Comparison of ENCODE assay signal across 19 mouse cellular contexts in the genomic region with DNA sequence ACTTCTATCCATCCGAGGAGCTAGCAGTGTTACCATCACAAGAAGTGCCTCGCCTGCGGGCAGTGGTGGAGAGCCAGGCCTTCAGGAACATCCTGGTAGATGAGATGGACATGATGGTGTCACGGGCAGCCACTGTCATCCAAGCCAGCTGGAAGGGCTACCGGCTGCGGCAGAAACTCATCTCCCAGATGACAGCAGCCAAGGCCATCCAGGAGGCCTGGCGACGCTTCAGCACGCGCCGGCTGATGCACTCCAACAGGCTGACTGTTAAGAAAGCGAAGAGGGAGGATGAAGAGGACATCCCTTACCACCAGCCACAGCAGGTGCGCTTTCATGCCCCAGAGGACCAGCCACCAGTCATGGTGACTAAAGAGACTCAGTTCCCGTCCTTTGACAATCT. TPM values are rescaled to one million over a fixed set of nuclear protein-coding genes. Genes with fewer than 3 reads are reported as not detected.
"Had no signal": no experiment of that assay in that cellular context is flagged by ENCODE, and none has a peak within 500 bp of the region (broad histone marks: within the 10 kb centered on the region; RNA-seq: fewer than 3 reads in every experiment).

No protein-coding gene starts in this region.

- DNase-seq: kidney, postnatal 4 days; liver; liver, embryonic 13.5 days; liver, postnatal 0 days; lung, postnatal 14 days; right cerebral cortex, postnatal 14 days; thymus, adult 18-20 months; thymus, postnatal 14 days had no signal

- H3K27me3 ChIP-seq: limb, embryonic 12.5 days; lung, embryonic 15.5 days; midbrain, embryonic 15.5 days had no signal

- H3K9ac ChIP-seq: limb, embryonic 12.5 days; liver, embryonic 13.5 days; liver, postnatal 0 days; lung, embryonic 15.5 days; midbrain, embryonic 15.5 days had no signal

- H3K4me2 ChIP-seq: limb, embryonic 12.5 days; liver, embryonic 13.5 days; lung, embryonic 15.5 days; midbrain, embryonic 11.5 days; midbrain, embryonic 15.5 days had no signal

- ATAC-seq: liver, postnatal 0 days; midbrain, embryonic 15.5 days had no signal

- H3K9me3 ChIP-seq: liver, embryonic 13.5 days; lung, embryonic 15.5 days; midbrain, embryonic 15.5 days had no signal

- H3K27ac ChIP-seq: layer of hippocampus, adult 2 months; limb, embryonic 12.5 days; liver, embryonic 13.5 days; lung, embryonic 15.5 days; macrophage; midbrain, embryonic 15.5 days had no signal

- H3K4me1 ChIP-seq: limb, embryonic 12.5 days; liver, embryonic 13.5 days; lung, embryonic 15.5 days had no signal

- H3K36me3 ChIP-seq: liver, embryonic 13.5 days; lung, embryonic 15.5 days; midbrain, embryonic 15.5 days had no signal

- H3K4me3 ChIP-seq: layer of hippocampus, adult 2 months; limb, embryonic 12.5 days; liver, embryonic 13.5 days; lung, embryonic 15.5 days; megakaryocyte, embryonic 14.5 days; midbrain, embryonic 15.5 days had no signal

RNA-seq across cellular contexts. Expression of gene Iqcn, which starts 5.0 kb away (rescaled TPM):
- polyA plus RNA-seq: limb, embryonic 12.5 days; liver, embryonic 13.5 days; liver, postnatal 0 days; macrophage; neural tube, embryonic 14.5 days; stomach, embryonic 16.5 days had no signal

RNA-seq across cellular contexts. Expression of gene Gm3336, which starts 10.1 kb away (rescaled TPM):
- total RNA-seq: layer of hippocampus, adult 2 months; layer of hippocampus, postnatal 10 days; left cerebral cortex, postnatal 36 days had no signal
- polyA plus RNA-seq: limb, embryonic 12.5 days; liver, embryonic 13.5 days; lung, embryonic 15.5 days; macrophage; midbrain, embryonic 11.5 days; midbrain, embryonic 15.5 days; neural tube, embryonic 14.5 days had no signal

RNA-seq across cellular contexts. Expression of gene Pde4c, which starts 15.2 kb away (rescaled TPM):
- polyA plus RNA-seq: macrophage had no signal
